Mouse (Mus musculus) left cerebral cortex, adult 9 months (tissue): ENCODE results near the gene Bbs7.

Experiments used
- DNase-seq, 2 experiments: peaks; one replicate each; pipeline ENCODE4 v3.0.0; 2022; ENCODE audit warnings: low spot score in 2 of 2

Gene Bbs7

DNA sequence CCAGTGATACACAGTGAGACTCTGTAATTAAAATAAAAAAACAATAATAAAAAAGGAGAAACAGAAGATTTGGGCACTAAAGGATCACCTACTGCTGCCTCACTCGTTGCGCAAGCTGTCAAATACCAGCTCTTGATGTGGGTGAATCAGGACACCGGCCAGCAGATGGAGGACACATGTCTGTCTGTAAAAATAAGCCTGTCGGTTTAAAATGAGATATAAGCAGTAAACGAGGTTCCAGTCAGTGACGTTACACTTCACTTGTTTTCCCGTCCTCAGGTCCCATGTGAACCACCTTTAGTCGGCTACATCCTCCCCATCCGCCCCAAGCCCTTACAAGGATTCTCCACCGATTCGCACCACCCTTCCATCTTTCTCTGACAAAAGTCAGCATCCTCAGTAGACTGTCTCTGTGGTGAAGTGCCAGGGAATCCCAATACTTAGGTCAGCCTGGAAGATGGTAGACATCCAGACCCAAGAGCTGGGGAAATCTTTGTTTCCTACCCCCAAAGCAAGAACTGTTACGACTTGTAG lies 61.4 kb downstream of the Bbs7 start:
- DNase-seq = no peak

DNA sequence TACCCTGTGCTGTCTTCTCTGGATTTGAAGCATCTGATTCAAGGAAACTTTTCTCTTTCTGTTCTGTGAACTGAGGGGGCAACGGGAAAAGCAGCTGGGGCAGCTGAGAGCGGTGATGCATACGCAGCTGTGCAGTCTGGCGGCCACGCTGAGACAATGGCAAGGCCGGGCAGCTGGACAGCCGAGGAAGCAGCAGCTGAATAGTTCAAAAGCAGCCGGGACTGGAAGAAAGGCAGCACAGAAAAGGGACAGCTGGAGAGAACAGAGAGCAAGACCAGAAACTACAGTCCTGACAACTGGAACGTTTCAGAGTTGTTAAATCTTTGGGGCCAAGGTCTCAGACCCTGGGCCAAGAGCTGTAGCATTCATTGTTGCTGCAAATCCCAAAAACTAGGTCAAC lies 61.9 kb downstream of the Bbs7 start:
- DNase-seq = peak in 1 of 2 experiments; percentile 38

DNA sequence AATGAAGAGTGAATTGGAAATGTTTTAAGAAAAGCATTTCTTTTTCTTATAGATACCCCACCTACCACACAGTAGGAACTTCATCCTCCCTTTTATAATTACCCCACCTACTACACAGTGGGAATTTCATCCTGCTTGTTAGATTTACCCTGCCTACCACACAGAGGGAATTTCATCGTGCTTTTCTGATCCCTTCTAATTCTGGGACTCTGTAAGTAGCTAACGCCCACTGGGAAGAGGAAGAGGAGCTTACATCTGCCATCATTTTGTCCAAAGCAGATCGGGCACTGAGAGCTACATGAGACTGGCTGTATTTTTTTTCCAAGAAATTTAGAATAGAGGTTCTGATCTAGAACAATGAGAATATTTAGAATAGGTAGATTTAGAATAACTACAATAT lies 68.3 kb downstream of the Bbs7 start:
- no peak for DNase-seq

DNA sequence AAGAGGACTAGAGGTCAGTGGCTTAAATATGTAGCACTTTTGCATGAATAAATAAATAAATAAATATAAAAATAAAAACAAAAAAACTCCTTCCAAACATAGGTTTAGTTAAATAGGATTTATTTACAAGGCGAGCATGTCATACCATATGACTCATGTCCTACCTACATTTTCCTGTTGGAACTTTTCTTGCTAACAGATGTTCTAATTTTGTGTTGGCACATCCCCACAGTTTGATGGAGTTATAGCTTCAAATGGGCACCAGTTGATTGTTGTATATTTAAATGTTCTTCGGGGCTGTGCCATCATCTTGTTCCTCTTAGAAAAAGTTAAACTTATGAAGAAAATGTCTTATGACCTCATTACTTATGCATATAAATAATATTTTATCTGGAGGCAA lies 71.9 kb downstream of the Bbs7 start:
- no peak for DNase-seq

DNA sequence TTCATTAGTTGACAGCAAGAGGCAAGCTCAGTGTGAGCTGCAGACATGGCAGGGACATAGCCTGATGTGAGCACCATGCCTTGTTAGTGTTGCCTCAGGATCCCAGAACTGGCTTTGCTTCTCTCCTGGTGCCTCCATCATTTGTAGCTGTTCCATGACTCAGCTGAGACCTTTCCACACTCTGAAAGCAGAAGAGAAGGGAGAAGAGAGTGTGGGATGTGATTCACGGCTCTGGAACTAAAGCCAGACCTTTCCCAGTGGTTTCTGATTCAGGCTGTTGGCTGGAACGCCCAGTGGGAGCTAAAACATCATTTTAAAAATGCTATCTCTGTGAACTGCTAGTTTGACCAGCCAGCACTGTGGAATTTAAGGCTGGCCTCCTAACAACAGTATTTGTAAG lies 72.5 kb downstream of the Bbs7 start:
- DNase-seq = peak in 1 of 2 experiments; percentile 53

DNA sequence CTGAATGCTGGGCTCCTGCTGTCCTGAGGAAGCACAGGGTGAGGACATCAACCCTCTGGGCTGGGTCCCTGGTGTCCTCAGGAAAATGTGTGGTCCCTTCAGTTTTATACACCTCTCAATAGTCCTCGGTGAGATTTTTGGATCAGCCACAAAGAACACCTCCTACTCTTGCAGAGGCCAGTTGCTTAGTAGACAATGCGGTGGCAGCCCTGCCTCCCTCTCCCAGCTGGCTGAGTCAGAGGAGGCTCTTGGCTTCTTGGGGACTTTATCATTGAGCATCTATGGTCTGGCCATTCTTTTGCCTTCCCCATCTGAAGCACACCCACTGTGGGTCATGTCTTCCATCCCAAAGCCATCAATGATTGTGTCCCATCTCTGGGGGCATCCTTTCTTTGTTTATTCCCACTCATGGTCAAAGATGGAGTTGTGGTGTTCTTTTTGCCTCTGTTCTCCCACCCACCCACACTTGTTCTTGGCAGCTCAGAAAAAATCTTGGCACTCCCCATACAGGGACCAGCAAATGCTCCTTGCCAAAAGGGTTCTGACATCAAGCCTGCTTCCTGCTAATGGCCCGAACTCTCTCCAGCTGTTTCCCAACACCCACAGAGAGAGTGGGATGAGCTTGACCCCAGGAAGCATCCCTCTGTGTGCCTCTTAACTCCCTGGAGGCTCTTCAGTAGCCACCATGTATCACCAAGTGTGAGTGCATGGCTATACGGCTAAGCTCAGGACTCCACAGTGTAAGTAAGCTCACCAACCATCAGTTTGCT lies 75.4 kb downstream of the Bbs7 start:
- DNase-seq = peak in 1 of 2 experiments; percentile 53

DNA sequence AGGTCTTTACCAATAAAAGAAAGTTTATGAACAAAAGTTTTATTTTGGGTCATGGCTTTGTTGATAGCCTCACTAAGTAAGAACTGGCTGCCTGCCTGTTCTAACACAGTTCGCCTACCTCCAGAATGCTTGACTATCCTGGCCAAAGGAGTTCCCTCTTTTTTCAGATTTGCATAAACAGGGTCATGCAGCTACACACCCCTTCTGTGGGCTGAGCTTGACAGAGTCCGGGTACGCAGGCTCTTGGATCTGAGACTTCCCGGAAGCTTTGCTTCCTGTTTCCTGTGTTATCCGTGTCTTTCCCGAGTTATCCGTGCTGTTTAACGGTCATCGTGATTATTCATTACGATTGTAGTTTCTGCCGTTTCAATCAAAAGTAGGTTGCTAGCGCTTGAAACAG lies 77.2 kb downstream of the Bbs7 start:
- no peak for DNase-seq

DNA sequence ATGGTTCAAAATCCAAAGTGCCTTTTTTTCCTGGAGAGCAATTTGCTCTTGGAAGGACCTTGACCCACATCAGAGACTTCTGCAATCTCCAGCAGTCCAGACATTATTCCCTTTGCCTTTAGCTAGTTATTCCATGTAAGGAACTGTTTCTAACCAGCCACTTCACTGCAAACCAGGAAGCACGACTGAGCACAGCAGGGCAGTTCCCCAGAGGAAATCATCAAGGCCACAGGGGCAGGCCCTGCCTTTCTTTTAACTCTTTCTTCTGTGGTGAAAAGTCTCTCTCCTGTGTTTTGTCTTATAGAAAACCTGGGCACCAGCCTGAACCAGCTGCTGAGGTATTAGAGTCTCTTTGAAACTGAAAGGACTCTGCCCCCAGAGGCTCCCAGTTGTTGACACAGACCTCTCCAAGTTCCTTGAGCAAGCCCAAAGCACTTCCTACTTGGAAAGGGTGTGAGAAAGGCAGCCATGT lies 80.0 kb downstream of the Bbs7 start:
- DNase-seq = no peak

DNA sequence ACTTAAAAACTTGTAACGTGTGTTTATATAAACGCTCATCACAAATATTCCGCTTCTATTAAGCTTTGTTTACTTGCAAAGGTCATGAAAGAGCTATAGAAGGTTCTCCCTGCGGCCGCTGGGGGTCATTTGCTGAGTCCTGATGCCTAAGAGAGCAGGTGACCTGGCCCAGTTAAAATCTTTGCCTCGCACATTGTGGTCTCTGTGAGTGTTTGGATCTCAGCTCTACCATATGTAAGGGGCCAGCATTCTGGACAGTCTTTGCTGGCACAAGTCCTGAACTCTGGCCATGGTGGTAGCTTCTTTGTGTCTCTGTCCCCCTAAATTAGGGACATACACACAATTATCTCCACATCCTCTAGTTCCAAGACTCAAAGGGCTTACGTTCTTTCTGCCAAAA lies 80.5 kb downstream of the Bbs7 start:
- DNase-seq = no peak

DNA sequence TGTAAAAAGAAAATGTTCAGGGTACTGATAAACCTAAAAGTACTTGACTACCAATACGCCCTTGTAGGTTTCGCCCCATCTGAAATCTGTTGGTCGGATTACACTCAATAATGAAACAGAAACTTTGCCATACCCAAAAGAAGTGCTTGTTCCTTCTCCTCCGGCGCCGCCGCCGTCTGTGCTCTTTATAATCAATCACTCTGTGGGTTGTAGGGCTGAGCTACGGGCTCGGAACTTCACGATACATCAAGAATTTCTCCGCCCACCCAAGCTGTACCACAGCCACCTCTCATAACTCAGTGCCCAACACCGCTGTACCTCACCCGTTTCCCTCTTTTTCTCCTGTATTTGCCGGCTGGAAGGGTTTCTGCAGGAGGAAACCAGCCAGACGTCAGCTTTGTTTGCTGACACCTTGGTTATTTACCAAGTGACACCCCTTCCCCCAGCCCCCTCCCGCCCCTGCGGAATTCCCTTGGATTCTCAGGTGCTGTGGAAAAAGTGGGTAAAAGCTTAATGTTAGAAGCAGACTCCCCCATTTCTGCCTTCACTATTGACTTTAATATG lies 81.2 kb downstream of the Bbs7 start:
- DNase-seq = no peak

DNA sequence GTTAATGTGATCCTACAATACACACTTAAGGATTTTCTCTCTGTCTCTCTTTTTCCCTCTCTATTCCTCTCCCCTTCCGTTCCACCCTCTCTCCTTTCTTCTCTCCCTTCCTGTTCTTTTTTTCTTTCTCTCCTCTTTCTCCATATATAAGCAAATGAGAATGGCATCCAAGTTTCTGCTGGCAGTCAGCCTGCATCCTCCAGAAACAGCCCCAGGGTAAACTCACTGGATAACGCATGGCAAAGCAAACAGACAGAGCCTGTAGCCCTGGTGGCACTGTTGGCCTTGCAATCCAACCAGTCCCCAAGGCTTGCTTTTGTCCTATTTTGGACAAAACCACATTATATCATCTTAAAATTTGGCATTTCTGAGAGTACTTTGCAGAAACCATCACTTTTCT lies 82.0 kb downstream of the Bbs7 start:
- DNase-seq = peak in 1 of 2 experiments; percentile 39

DNA sequence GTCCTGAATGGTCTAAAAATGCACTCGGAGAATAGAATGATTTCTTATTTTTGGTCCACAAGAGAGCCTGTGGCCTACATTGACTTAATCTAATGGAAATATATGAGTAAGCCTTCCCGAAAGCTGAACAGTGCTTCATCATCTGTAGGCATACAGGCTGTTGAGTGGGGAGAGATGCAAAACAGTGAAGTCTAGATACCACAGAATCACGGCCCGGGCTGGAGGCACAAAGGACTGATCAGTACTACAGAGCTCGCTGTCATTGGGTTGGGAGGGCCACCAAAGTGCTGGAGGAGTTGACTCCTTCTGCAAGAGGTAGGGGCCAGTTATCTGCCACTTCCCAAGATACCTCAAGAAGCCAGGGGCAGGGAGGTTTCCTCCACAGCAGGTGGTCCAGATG lies 82.5 kb downstream of the Bbs7 start:
- DNase-seq = peak in 1 of 2 experiments; percentile 24

DNA sequence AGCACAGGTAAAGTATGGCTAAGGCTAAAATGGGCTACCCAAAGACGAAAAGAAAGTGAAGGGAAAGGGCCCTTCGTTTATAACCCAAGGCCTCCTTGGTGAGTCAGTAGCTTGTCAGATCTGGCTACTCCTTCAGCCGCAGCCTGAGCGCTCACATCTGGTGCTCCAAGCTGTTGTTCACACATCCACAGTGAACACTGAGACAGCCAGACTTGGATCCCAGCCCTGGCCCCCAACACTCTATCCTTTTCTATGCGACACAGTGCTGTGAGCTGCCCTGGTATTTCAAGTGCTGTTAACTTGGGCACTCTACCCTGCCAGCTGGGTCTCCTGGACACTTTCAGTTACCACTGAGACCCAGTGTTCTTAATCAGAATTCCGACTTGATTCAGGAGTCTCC lies 82.9 kb downstream of the Bbs7 start:
- peak in 1 of 2 experiments; percentile 82 for DNase-seq

DNA sequence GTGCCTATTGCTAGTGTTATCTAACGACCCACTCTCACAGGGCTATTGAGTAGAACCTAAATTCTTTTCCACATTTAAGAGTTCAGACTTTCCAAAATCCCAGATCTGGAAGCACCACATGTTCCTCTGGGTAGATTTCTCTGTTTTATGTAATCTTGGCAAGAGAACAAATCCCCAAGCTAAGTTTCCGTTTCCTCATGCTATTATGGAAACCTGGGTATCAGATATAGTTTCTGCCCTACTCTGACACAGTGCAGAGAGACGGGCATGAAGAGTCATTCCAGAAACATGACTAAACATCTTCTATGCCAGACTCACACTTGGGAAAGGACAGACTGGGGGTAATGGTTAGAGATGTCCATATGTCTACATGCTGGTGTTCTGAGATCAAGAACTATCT lies 88.8 kb downstream of the Bbs7 start:
- no peak for DNase-seq
